Mouse (Mus musculus) megakaryocyte, embryonic 14.5 days (primary cell): ENCODE measurements around the gene Thtpa.

Experiments used
- FLI1 ChIP-seq: IDR thresholded peaks from 2 replicates; pipeline ENCODE4 v1.6.1; 2012; ENCODE audit warnings: low read length, inconsistent platforms, mixed read lengths
- GATA1 ChIP-seq: IDR thresholded peaks from 3 replicates; pipeline ENCODE4 v1.6.1; 2012; ENCODE audit warnings: mixed read lengths, low read length, inconsistent platforms, borderline replicate concordance

- no peak for TF ChIP-seq GATA1
- no peak for TF ChIP-seq FLI1
Observed at GRCm38 (mm10) chr14:55071756-55072155, 22.8 kb upstream of the Thtpa start.
